In genomic region chr3:130689630-130690029, GRCm38 (mm10) we compare ENCODE assay signal across 9 mouse cellular contexts. TPM values are rescaled to one million over a fixed set of nuclear protein-coding genes. Genes with fewer than 3 reads are reported as not detected.
DNase-seq lines count a peak whose midpoint lies in the region; ATAC-seq and TF ChIP-seq lines count a peak whose summit lies in the region.
"Had no signal": no experiment of that assay in that cellular context is flagged by ENCODE, and none has a peak within 500 bp of the region (broad histone marks: within the 10 kb centered on the region; RNA-seq: fewer than 3 reads in every experiment).

No protein-coding gene starts in this region.

- H3K4me1 ChIP-seq in cerebellum, adult 2 months (ENCODE audit: control insufficient read depth, insufficient read depth, low read length): no peaks in the 10 kb centered on the region; the same call in 1 of the 2 replicates
- H3K4me1 ChIP-seq in midbrain, embryonic 10.5 days: peaks cover 10% of the 10 kb centered on the region

- no peaks in the 10 kb centered on the region for H3K27me3 ChIP-seq in cerebellum, adult 2 months (ENCODE audit: control insufficient read depth, insufficient read depth, low read length)
- H3K27me3 ChIP-seq in midbrain, embryonic 10.5 days (ENCODE audit: low read depth, poor library complexity, severe bottlenecking): no peaks in the 10 kb centered on the region
- H3K27me3 ChIP-seq: megakaryocyte, embryonic 14.5 days had no signal

- peak; percentile 84 for DNase-seq in R1 (ENCODE audit: low read depth, low spot score)
- peak; percentile 58 to 73 for DNase-seq in cerebellum, adult 2 months
- DNase-seq in forelimb bud, embryonic 11.5 days (ENCODE audit: low read depth, low spot score): peak; percentile 86
- DNase-seq in induced T-regulatory cell, adult 2 months (ENCODE audit: low read depth): peak; percentile 85
- DNase-seq in left cerebral cortex, postnatal 25 days (ENCODE audit: low spot score in 2 of 2): peak; percentile 85
- DNase-seq in midbrain, embryonic 10.5 days (ENCODE audit: low spot score): peak; percentile 74
- DNase-seq in skeletal muscle tissue, adult 2 months (ENCODE audit: low read depth, low spot score): peak; percentile 49

- TF ChIP-seq POLR2A in cerebellum, adult 2 months (IDR thresholded peaks at IDR 0.05; ENCODE audit: borderline replicate concordance, insufficient read depth, low read length): no peak

- H3K9me3 ChIP-seq in midbrain, embryonic 10.5 days (replicated peaks): 0 out of 2 replicates have a peak, but pooled peaks cover under 1% of the 10 kb centered on the region
- H3K9me3 ChIP-seq: megakaryocyte, embryonic 14.5 days had no signal

- no peak for ATAC-seq in inflammation-experienced regulatory T-cells, adult 6 months

- peak; percentile 62 for TF ChIP-seq CTCF in cerebellum, adult 2 months (IDR thresholded peaks at IDR 0.05; ENCODE audit: borderline replicate concordance, insufficient read depth, low read depth, low read length)

- H3K36me3 ChIP-seq in midbrain, embryonic 10.5 days: peaks cover 6% of the 10 kb centered on the region

- H3K4me3 ChIP-seq in cerebellum, adult 2 months (replicated peaks; ENCODE audit: insufficient read depth, low read depth, low read length): no peak overlapping the region
- H3K4me3 ChIP-seq in midbrain, embryonic 10.5 days: no peak overlapping the region
- H3K4me3 ChIP-seq: megakaryocyte, embryonic 14.5 days had no signal

- 28% methylated on average over 12 of the region's 12 CpGs for WGBS in cerebellum, adult 2 months
- 39% methylated on average over 12 of the region's 12 CpGs for WGBS in midbrain, embryonic 10.5 days

- intact Hi-C loops in left cerebral cortex, postnatal 25 days (cut with DNase I): loop anchor here (1.0 to 10.0 kb wide), 4 partner anchors 81 to 785 kb away; partner anchors contain the start of gene Casp6

- H3K27ac ChIP-seq in cerebellum, adult 2 months (ENCODE audit: insufficient read depth, low read length): no peak overlapping the region
- H3K27ac ChIP-seq in midbrain, embryonic 10.5 days (replicated peaks): no peak overlapping the region

RNA-seq across cellular contexts. Expression of gene Ostc, which starts 19.6 kb away (rescaled TPM):
- 62.9 and 64.4 TPM in 2 replicates for polyA plus RNA-seq in cerebellum, adult 2 months (2012; rRNA removed)
- 10 to 100 TPM; 64.7 to 66.8 TPM for total RNA-seq in left cerebral cortex, postnatal 25 days (2021)
- 327 and 345 TPM in 2 replicates for polyA plus RNA-seq in midbrain, embryonic 10.5 days (2016; fragmentation: Nextera tagmentation; extraction: Ambion mirVana)
- 100 to 1,000 TPM; 188 to 262 (median 188) TPM for polyA plus RNA-seq in inflammation-experienced regulatory T-cells, adult 6 months (2017; shearing (Covaris generic))

RNA-seq across cellular contexts. Expression of gene Rpl34, which starts 40.6 kb away (rescaled TPM):
- polyA plus RNA-seq in cerebellum, adult 2 months (2012; rRNA removed): 913 and 926 TPM in 2 replicates
- 100 to 1,000 TPM; 306 to 319 TPM for total RNA-seq in left cerebral cortex, postnatal 25 days (2021)
- 751 and 868 TPM in 2 replicates for polyA plus RNA-seq in midbrain, embryonic 10.5 days (2016; fragmentation: Nextera tagmentation; extraction: Ambion mirVana)
- polyA plus RNA-seq in inflammation-experienced regulatory T-cells, adult 6 months (2017; shearing (Covaris generic)): 1,000 to 10,000 TPM; 1,409 to 2,029 (median 2,022) TPM
